28 mouse cellular contexts compared by ENCODE assay signal in the genomic region with DNA sequence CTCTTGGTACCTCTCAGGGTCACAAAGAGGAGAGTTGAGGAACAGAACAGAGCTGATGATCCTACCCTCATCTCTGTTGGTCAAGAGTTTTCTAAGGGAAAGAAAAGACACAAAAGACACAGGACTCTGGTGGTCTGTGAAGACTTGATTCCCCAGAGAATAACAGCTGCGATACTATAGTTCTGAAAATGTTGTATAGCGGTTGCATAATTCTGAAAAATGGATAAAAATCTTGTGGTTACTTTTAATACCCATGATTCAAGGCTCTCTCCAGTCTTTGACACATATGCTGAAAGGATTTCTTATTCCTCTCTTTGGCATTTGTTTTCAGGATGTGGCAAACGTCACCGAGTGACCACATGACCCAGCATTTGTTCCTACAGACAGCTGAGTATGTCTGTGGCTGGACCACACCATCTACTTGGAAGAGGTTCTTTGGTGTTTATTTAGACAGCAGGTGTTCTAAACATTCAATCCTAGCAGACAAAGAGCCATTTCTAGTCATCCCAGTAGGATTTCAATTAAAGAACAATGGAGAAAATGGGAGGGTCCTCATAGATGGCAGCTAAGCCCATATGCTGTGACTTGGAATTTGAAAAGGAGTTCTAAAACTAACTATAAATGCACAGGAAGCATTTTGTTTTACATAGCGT.
DNase-seq lines count a peak whose midpoint lies in the region; ATAC-seq and TF ChIP-seq lines count a peak whose summit lies in the region.
"Had no signal": no experiment of that assay in that cellular context is flagged by ENCODE, and none has a peak within 500 bp of the region (broad histone marks: within the 10 kb centered on the region; RNA-seq: fewer than 3 reads in every experiment).

No protein-coding gene starts in this region.

- H3K79me2 ChIP-seq in C2C12 (ENCODE audit: control insufficient read depth, insufficient read depth) = no peaks in the 10 kb centered on the region

- no peaks in the 10 kb centered on the region for H3K27me3 ChIP-seq in C2C12 (ENCODE audit: control insufficient read depth, insufficient read depth, insufficient read length)
- H3K27me3 ChIP-seq in limb, embryonic 13.5 days = no peaks in the 10 kb centered on the region
- H3K27me3 ChIP-seq: forebrain, embryonic 13.5 days; hindbrain, embryonic 12.5 days; intestine, embryonic 15.5 days; megakaryocyte, embryonic 14.5 days; midbrain, embryonic 12.5 days had no signal

- no peak overlapping the region for H3K4me3 ChIP-seq in C2C12 (ENCODE audit: insufficient read depth, poor library complexity, severe bottlenecking)
- no peak overlapping the region for H3K4me3 ChIP-seq in limb, embryonic 13.5 days
- H3K4me3 ChIP-seq: forebrain, embryonic 13.5 days; hindbrain, embryonic 12.5 days; intestine, embryonic 15.5 days; megakaryocyte, embryonic 14.5 days; midbrain, embryonic 12.5 days had no signal

- 83% methylated on average over 5 of the region's 5 CpGs for WGBS in limb, embryonic 13.5 days

- H3ac ChIP-seq in C2C12 (ENCODE audit: control insufficient read depth, insufficient read length, low read depth) = no peak overlapping the region

- H3K36me3 ChIP-seq in C2C12 (ENCODE audit: control insufficient read depth, insufficient read depth) = no peaks in the 10 kb centered on the region
- H3K36me3 ChIP-seq in limb, embryonic 13.5 days = no peaks in the 10 kb centered on the region
- H3K36me3 ChIP-seq: hindbrain, embryonic 12.5 days; intestine, embryonic 15.5 days; midbrain, embryonic 12.5 days had no signal

- peaks cover 3% of the 10 kb centered on the region; the same call in 1 of the 2 replicates for H3K4me1 ChIP-seq in limb, embryonic 13.5 days
- H3K4me1 ChIP-seq: forebrain, embryonic 13.5 days; hindbrain, embryonic 12.5 days; intestine, embryonic 15.5 days; midbrain, embryonic 12.5 days had no signal

- DNase-seq in 3T3-L1 (ENCODE audit: low read depth, low spot score) (peak; percentile 6), R1 (ENCODE audit: low read depth, low spot score) (peak; percentile 81)
- DNase-seq in kidney, adult 11 months = no peak
- no peak for DNase-seq in thymus, postnatal 25 days
- no peak for DNase-seq in urinary bladder, postnatal 14 days (ENCODE audit: low spot score)
- DNase-seq: adrenal gland, postnatal 10 days; cerebellum, adult 11 months; cerebellum, adult 9-10 months; gastrocnemius, postnatal 25 days; heart, adult 18-20 months; heart, postnatal 36 days; kidney, adult 9 months; kidney, postnatal 10 days; layer of hippocampus, postnatal 36 days; left cerebral cortex, postnatal 4 days; lung, postnatal 36 days; thymus, adult 2 months had no signal

- no peak overlapping the region for H3K9ac ChIP-seq in limb, embryonic 13.5 days
- H3K9ac ChIP-seq: forebrain, embryonic 13.5 days; hindbrain, embryonic 12.5 days; intestine, embryonic 15.5 days; midbrain, embryonic 12.5 days had no signal

- TF ChIP-seq CTCF in C2C12 (IDR thresholded peaks at IDR 0.05; ENCODE audit: control insufficient read depth, insufficient read depth, insufficient read length) = no peak

- peak; percentile 54; the same call in 1 of the 2 replicates for ATAC-seq in limb, embryonic 13.5 days (ENCODE audit: low FRiP score, low read depth)
- ATAC-seq: forebrain, embryonic 13.5 days; hindbrain, postnatal 0 days; intestine, embryonic 15.5 days had no signal

- no peaks in the 10 kb centered on the region for H3K9me3 ChIP-seq in limb, embryonic 13.5 days
- H3K9me3 ChIP-seq: forebrain, embryonic 13.5 days; hindbrain, embryonic 12.5 days; intestine, embryonic 15.5 days; megakaryocyte, embryonic 14.5 days; midbrain, embryonic 12.5 days had no signal

- H3K79me3 ChIP-seq in C2C12 (ENCODE audit: low read depth) = no peaks in the 10 kb centered on the region

- no peak overlapping the region for H3K4me2 ChIP-seq in limb, embryonic 13.5 days (replicated peaks)
- H3K4me2 ChIP-seq: forebrain, embryonic 13.5 days; heart, embryonic 11.5 days; hindbrain, embryonic 12.5 days; intestine, embryonic 15.5 days; liver, embryonic 11.5 days; midbrain, embryonic 12.5 days had no signal

- H3K27ac ChIP-seq in limb, embryonic 13.5 days = no peak overlapping the region
- H3K27ac ChIP-seq: forebrain, embryonic 13.5 days; hindbrain, embryonic 12.5 days; hindbrain, postnatal 0 days; intestine, embryonic 15.5 days; midbrain, embryonic 12.5 days; stomach, postnatal 0 days had no signal

TF ChIP-seq in C2C12, 6 proteins besides CTCF, POLR2A, EP300 and RAD21:
- TF ChIP-seq USF1 (IDR thresholded peaks at IDR 0.05; ENCODE audit: low read depth) (peak; percentile 86), CEBPB (IDR thresholded peaks at IDR 0.05; ENCODE audit: low read depth) (peak; percentile 67), MYOG (IDR thresholded peaks at IDR 0.05; ENCODE audit: control insufficient read depth, extremely low read depth, insufficient read length) (no peak), MAX (IDR thresholded peaks at IDR 0.05) (no peak), MYOD1 (IDR thresholded peaks at IDR 0.05; ENCODE audit: control insufficient read depth, insufficient read length, low read depth) (peak; percentile 98), FOSL1 (IDR thresholded peaks at IDR 0.05; ENCODE audit: insufficient read depth, low read length, poor library complexity, severe bottlenecking) (no peak)

Comparison
In these comparisons a context has a peak if more than half of its experiments do, and no peak if none do; other contexts are left out.
1. DNase-seq: peak in 3T3-L1 (single experiment) and R1 (single experiment); none in kidney, adult 11 months (single experiment), thymus, postnatal 25 days (single experiment) and urinary bladder, postnatal 14 days (single experiment).